Mouse (Mus musculus): ENCODE measurements at regions not wholly inside any gene's neighbourhood (a gene's known extent, or its start where the extent isn't known, plus 50 kb on each side); places are given as distances from the start of the nearest gene placed in this dataset.
"Not testable (repeated sequence)": the region's sequence is repeated elsewhere in the genome, so short reads cannot be mapped to it uniquely, and the experiment has no call there.

- Histone ChIP-seq H3K4me3 (ENCODE audit: low read depth, low read length) (no peak overlapping the region), H3K36me3 (ENCODE audit: insufficient read depth, low read length) (no peaks in the 10 kb centered on the region), H3K27me3 (ENCODE audit: insufficient read depth, low read length) (no peaks in the 10 kb centered on the region), H3K9me3 (ENCODE audit: low read length) (peaks cover 26% of the 10 kb centered on the region), H3K27ac (ENCODE audit: low read depth, low read length) (no peak overlapping the region), H3K9ac (replicated peaks; ENCODE audit: low read length, poor library complexity, severe bottlenecking) (no peak overlapping the region), H3K4me2 (ENCODE audit: low read depth, low read length, poor library complexity, severe bottlenecking) (no peak overlapping the region), H3K4me1 (ENCODE audit: insufficient read depth, low read length) (no peaks in the 10 kb centered on the region)
- ATAC-seq (ENCODE audit: low FRiP score) = no peak; the same call in 1 of the 2 replicates
- 89% methylated on average over 2 of the region's 2 CpGs for WGBS
- no peak for DNase-seq (ENCODE audit: low spot score)
- no peak for TF ChIP-seq CTCF (IDR thresholded peaks at IDR 0.05)
These were observed 63.3 kb upstream of the Zfp988 start for GRCm38 (mm10) chr4:147242183-147242477.

GRCm38 (mm10) chr4:147248541-147248940 lies 56.9 kb upstream of the Zfp988 start:
- not testable (repeated sequence) for H3K27ac ChIP-seq (ENCODE audit: low read depth, low read length)

More at GRCm38 (mm10) chr4:147248541-147248940, 56.9 kb upstream of the Zfp988 start:
- not testable (repeated sequence) for H3K4me3 ChIP-seq (ENCODE audit: low read depth, low read length); H3K9me3 ChIP-seq (ENCODE audit: low read length); H3K27me3 ChIP-seq (ENCODE audit: insufficient read depth, low read length); H3K4me1 ChIP-seq (ENCODE audit: insufficient read depth, low read length); ATAC-seq (ENCODE audit: low FRiP score); H3K9ac ChIP-seq (replicated peaks; ENCODE audit: low read length, poor library complexity, severe bottlenecking); H3K36me3 ChIP-seq (ENCODE audit: insufficient read depth, low read length); H3K4me2 ChIP-seq (ENCODE audit: low read depth, low read length, poor library complexity, severe bottlenecking); DNase-seq (ENCODE audit: low spot score)
- whole genome bisulfite sequencing = 84% methylated on average over 1 of the region's 1 CpGs

Measured in midbrain, postnatal 0 days (tissue).